Mouse (Mus musculus): Measurements from ENCODE around the gene Gm12794.
"Not testable (repeated sequence)": the region's sequence is repeated elsewhere in the genome, so short reads cannot be mapped to it uniquely, and the experiment has no call there.

Gene Gm12794

GRCm38 (mm10) chr4:101940107-101940506, at the start of gene Gm12794:
Gene Gm12794, plus strand, starts transcription at chr4:101940407.
- DNase-seq (ENCODE audit: low spot score) = not testable (repeated sequence)

- DNase-seq (ENCODE audit: low spot score) = no peak
Observed at GRCm38 (mm10) chr4:101893656-101894420, 46.4 kb upstream of the Gm12794 start, which contains the start of gene C130073F10Rik. Gene C130073F10Rik, minus strand, starts transcription at chr4:101893789.

GRCm38 (mm10) chr4:101908821-101909220, 31.4 kb upstream of the Gm12794 start, which contains the start of gene Gm12800:
Gene Gm12800, plus strand, starts transcription at chr4:101909121.
- not testable (repeated sequence) for DNase-seq (ENCODE audit: low spot score)

GRCm38 (mm10) chr4:101980949-101981348, 40.7 kb downstream of the Gm12794 start, which contains the start of gene Gm12790:
Gene Gm12790, minus strand, starts transcription at chr4:101981049.
- not testable (repeated sequence) for DNase-seq (ENCODE audit: low spot score)

GRCm38 (mm10) chr4:101985678-101986077, 45.5 kb downstream of the Gm12794 start:
- DNase-seq (ENCODE audit: low spot score) = no peak

GRCm38 (mm10) chr4:101986326-101986725, 46.1 kb downstream of the Gm12794 start, which contains the start of gene Gm12789:
Gene Gm12789, plus strand, starts transcription at chr4:101986626.
- DNase-seq (ENCODE audit: low spot score) = not testable (repeated sequence)
